Mouse (Mus musculus) bone marrow, adult 2 months (tissue): ENCODE results near the gene Nkiras2. TPM values are rescaled to one million over a fixed set of nuclear protein-coding genes. Genes with fewer than 3 reads are reported as not detected.
A peak's percentile ranks its signal among the peaks of the same experiment; 100 is the strongest.
"Not testable (repeated sequence)": the region's sequence is repeated elsewhere in the genome, so short reads cannot be mapped to it uniquely, and the experiment has no call there.

ENCODE experiments used
- H3K27ac ChIP-seq: fragments of 200-500 bp; 2 replicates; pipeline ENCODE4 v1.5.1; 2012; ENCODE audit warnings: low read depth, mild to moderate bottlenecking, control low read depth, inconsistent platforms, low read length; ENCODE audit not compliant: control insufficient read depth, poor library complexity, insufficient read depth
- H3K4me1 ChIP-seq: fragments of 200-500 bp; 2 replicates; pipeline ENCODE4 v1.6.1; 2011; ENCODE audit warnings: low read length; ENCODE audit not compliant: control insufficient read depth, insufficient read depth
- H3K4me3 ChIP-seq: fragments of 200-500 bp; replicated peaks from 2 replicates; pipeline ENCODE3; 2011; ENCODE audit warnings: mild to moderate bottlenecking, low read depth, low read length, control low read depth; ENCODE audit not compliant: control insufficient read depth
- CTCF ChIP-seq: fragments of 200-500 bp; IDR thresholded peaks from 2 replicates; pipeline ENCODE4 v1.5.1; 2011; ENCODE audit warnings: low read length, control low read depth; ENCODE audit not compliant: control insufficient read depth, insufficient read depth
- POLR2A ChIP-seq: fragments of 200-500 bp; IDR thresholded peaks from 2 replicates; pipeline ENCODE4 v1.6.1; 2011; ENCODE audit warnings: low read depth, mild to moderate bottlenecking, control low read depth, low read length, borderline replicate concordance; ENCODE audit not compliant: control insufficient read depth
- WGBS: fragments of 180-500 bp; shearing (Covaris S2); methylation state at CpG from one replicate; pipeline ENCODE4 v1.1.7; 2018; 5-methylcytosine and 5-hydroxymethylcytosine counted together
- polyA plus RNA-seq: library from polyadenylated mRNA; stranded (reverse); fragments of >200 nt; gene quantifications from 2 replicates; pipeline ENCODE4 v1.2.4, GENCODE M21; 2011; ENCODE audit warnings: low replicate concordance; ENCODE audit not compliant: missing spikeins, insufficient read depth, insufficient read length

The Nkiras2 gene
- polyA plus RNA-seq, 1 experiment: 13.1 TPM

- no peak overlapping the region for H3K4me3 ChIP-seq
- TF ChIP-seq CTCF: no peak
- no peak for TF ChIP-seq POLR2A
- WGBS: 65% methylated on average over 8 of the region's 8 CpGs
- H3K27ac ChIP-seq: peak overlapping the region; percentile 6; the same call in 1 of the 2 replicates
- H3K4me1 ChIP-seq: peaks cover 4% of the 10 kb centered on the region
Observed at GRCm38 (mm10) chr11:100577852-100578599, 41.0 kb upstream of the Nkiras2 start.

- Histone ChIP-seq H3K4me1 (peaks cover 4% of the 10 kb centered on the region), H3K27ac (peak overlapping the region; percentile 6; the same call in 1 of the 2 replicates), H3K4me3 (no peak overlapping the region)
- WGBS: 88% methylated on average over 9 of the region's 9 CpGs
- TF ChIP-seq POLR2A: no peak
- no peak for TF ChIP-seq CTCF
Observed at GRCm38 (mm10) chr11:100579116-100579799, 39.8 kb upstream of the Nkiras2 start.

- 82% methylated on average over 13 of the region's 13 CpGs for WGBS
- peaks cover 4% of the 10 kb centered on the region for H3K4me1 ChIP-seq
- no peak overlapping the region for H3K4me3 ChIP-seq
- H3K27ac ChIP-seq: 0 out of 2 replicates have a peak overlapping the region, but pooled peaks have one; percentile 15
- TF ChIP-seq CTCF: no peak
- TF ChIP-seq POLR2A: 0 out of 2 replicates have a peak, but pooled peaks have one; percentile 19
Observed at GRCm38 (mm10) chr11:100580275-100580674, 38.8 kb upstream of the Nkiras2 start.

GRCm38 (mm10) chr11:100581756-100582155, 37.3 kb upstream of the Nkiras2 start:
- Histone ChIP-seq H3K27ac (peak overlapping the region; percentile 52), H3K4me3 (no peak overlapping the region), H3K4me1 (peaks cover 5% of the 10 kb centered on the region)
- TF ChIP-seq CTCF: no peak
- TF ChIP-seq POLR2A: 0 out of 2 replicates have a peak, but pooled peaks have one; percentile 13
- 51% methylated on average over 4 of the region's 4 CpGs for WGBS

- not testable (repeated sequence) for H3K4me1 ChIP-seq
- peak overlapping the region; percentile 7 for H3K4me3 ChIP-seq
- H3K27ac ChIP-seq: peak overlapping the region; percentile 52
- 90% methylated on average over 1 of the region's 1 CpGs for WGBS
Observed at GRCm38 (mm10) chr11:100582413-100582812, 36.6 kb upstream of the Nkiras2 start.

- Histone ChIP-seq H3K4me3 (peak overlapping the region; percentile 45), H3K4me1 (peaks cover 5% of the 10 kb centered on the region), H3K27ac (peak overlapping the region; percentile 74)
- WGBS: 14% methylated on average over 2 of the region's 2 CpGs
- TF ChIP-seq POLR2A (no peak), CTCF (no peak)
Observed at GRCm38 (mm10) chr11:100582836-100583235, 36.2 kb upstream of the Nkiras2 start.

- H3K4me1 ChIP-seq: peaks cover 5% of the 10 kb centered on the region
Observed at GRCm38 (mm10) chr11:100584561-100584961, 34.5 kb upstream of the Nkiras2 start.

GRCm38 (mm10) chr11:100585148-100585547, 33.9 kb upstream of the Nkiras2 start:
- no peak for TF ChIP-seq CTCF
- TF ChIP-seq POLR2A: no peak
- Histone ChIP-seq H3K4me3 (no peak overlapping the region), H3K27ac (peak overlapping the region; percentile 68; the same call in 1 of the 2 replicates), H3K4me1 (peaks cover 5% of the 10 kb centered on the region)
- 91% methylated on average over 3 of the region's 3 CpGs for WGBS

More at GRCm38 (mm10) chr11:100584561-100584961, 34.5 kb upstream of the Nkiras2 start:
- TF ChIP-seq POLR2A (no peak), CTCF (no peak)
- WGBS: 64% methylated on average over 7 of the region's 7 CpGs
- H3K4me3 ChIP-seq: peak overlapping the region; percentile 61
- H3K27ac ChIP-seq: peak overlapping the region; percentile 74
